Mouse (Mus musculus): ENCODE measurements around the gene Tmem120b. TPM values are rescaled to one million over a fixed set of nuclear protein-coding genes. Genes with fewer than 3 reads are reported as not detected.

Gene Tmem120b
- total and polyA plus RNA-seq, 2 experiments from 2014 or later, result 18.1 to 21.2 TPM

DNA sequence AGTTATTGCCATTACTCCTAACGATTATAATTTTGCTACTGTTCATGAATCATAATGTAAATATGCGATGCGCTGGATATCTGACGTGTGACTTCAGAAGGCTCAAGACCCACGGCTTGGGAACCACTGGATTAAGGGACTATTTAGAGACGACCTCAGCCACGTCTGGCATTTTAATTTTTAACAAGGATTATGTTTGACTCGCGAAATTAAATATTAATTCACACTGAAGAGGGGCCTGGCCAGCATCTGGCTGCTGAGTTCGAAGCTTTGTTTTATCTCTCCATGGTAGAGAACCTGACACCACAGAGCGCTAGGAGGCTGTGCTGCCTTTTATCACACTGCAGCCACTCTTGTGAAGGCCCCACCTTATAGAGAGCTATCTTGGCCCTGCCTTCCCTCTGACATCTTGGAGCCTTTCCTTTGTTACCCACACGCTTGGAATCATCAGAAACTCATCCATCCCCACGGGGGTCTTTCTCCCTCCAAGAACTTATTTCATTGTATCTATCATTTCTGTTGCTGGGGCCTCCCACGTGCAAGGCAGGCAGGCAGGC, 24.9 kb downstream of the Tmem120b start:
- Histone ChIP-seq H3K4me1 (ENCODE audit: insufficient read depth) (no peaks in the 10 kb centered on the region), H3K9me3 (ENCODE audit: low read length) (no peaks in the 10 kb centered on the region), H3K4me2 (ENCODE audit: low read depth) (no peak overlapping the region), H3K4me3 (ENCODE audit: low read depth, low read length) (no peak overlapping the region), H3K9ac (no peak overlapping the region), H3K36me3 (ENCODE audit: insufficient read depth) (no peaks in the 10 kb centered on the region), H3K27ac (ENCODE audit: low read depth, low read length) (no peak overlapping the region), H3K27me3 (ENCODE audit: insufficient read depth, low read length) (no peaks in the 10 kb centered on the region)
- no peak for TF ChIP-seq CTCF (IDR thresholded peaks at IDR 0.05; ENCODE audit: low read depth)
- DNase-seq, result no peak
- 83% methylated on average over 14 of the region's 14 CpGs for WGBS
- ATAC-seq, result no peak

DNA sequence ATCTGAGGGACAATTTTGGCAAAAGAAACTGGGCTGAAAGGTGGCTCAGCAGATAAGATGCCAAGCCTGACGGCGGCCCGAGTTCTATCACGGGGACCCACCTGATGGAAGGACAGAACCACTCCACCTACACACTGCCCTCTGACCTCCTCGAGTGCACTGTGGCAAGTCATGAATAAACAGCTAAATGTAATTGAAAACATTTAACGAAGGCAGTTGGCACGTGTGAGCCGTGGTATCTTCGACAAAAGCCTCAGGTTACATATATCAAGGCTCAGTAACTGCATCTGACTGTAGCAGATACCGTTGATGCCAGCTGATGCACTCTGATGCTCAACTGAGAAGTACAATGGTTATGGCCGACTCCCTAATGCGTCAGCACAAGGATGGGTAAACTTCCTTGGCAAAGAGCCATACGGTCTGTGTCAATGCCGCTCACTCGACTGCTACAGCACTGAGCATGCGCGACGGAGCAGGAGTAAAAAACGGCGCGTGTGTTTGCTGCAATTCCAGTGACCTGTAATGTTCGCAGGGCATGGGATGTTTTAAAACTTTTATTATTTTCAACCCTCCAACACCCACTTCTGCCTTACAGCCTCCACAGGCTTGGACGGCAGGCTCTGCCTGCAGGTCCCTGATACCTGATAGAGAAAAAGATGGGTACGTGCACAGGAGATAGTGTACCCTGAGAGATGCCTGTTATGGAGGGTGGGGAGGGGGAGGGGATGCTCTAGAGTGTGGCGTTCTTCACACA, 26.2 kb downstream of the Tmem120b start:
- Histone ChIP-seq H3K4me3 (ENCODE audit: low read depth, low read length) (no peak overlapping the region), H3K27me3 (ENCODE audit: insufficient read depth, low read length) (no peaks in the 10 kb centered on the region), H3K9me3 (ENCODE audit: low read length) (no peaks in the 10 kb centered on the region), H3K9ac (no peak overlapping the region), H3K4me1 (ENCODE audit: insufficient read depth) (no peaks in the 10 kb centered on the region), H3K36me3 (ENCODE audit: insufficient read depth) (peaks cover 4% of the 10 kb centered on the region), H3K4me2 (ENCODE audit: low read depth) (peak overlapping the region; percentile 17; the same call in 1 of the 2 replicates), H3K27ac (ENCODE audit: low read depth, low read length) (no peak overlapping the region)
- ATAC-seq (no peak), DNase-seq (peak; percentile 55)
- WGBS, result 69% methylated on average over 25 of the region's 25 CpGs
- no peak for TF ChIP-seq CTCF (IDR thresholded peaks at IDR 0.05; ENCODE audit: low read depth)

DNA sequence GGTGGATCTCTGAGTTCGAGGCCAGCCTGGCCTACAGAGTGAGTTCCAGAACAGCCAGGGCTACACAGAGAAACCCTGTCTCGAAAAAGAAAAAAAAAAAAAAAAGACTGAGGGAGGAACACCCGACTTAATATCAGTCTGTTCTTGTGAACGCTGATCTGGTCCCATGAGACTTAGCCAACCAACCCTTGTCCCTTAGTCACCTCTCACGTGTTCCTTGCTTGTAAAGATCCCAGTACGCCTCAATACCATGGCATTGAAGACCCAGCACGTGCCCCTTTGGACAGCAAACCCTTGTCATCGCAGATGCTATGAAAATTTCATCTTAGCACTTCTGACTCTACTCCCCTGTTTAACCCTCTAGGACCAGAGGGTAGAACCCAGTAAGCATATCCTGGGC, 28.1 kb downstream of the Tmem120b start:
- Histone ChIP-seq H3K36me3 (ENCODE audit: insufficient read depth) (peaks cover 10% of the 10 kb centered on the region), H3K9me3 (ENCODE audit: low read length) (no peaks in the 10 kb centered on the region), H3K4me1 (ENCODE audit: insufficient read depth) (no peaks in the 10 kb centered on the region), H3K4me2 (ENCODE audit: low read depth) (no peak overlapping the region), H3K4me3 (ENCODE audit: low read depth, low read length) (no peak overlapping the region), H3K9ac (no peak overlapping the region), H3K27me3 (ENCODE audit: insufficient read depth, low read length) (no peaks in the 10 kb centered on the region), H3K27ac (ENCODE audit: low read depth, low read length) (no peak overlapping the region)
- ATAC-seq, result no peak
- no peak for DNase-seq
- WGBS, result 89% methylated on average over 8 of the region's 8 CpGs
- TF ChIP-seq CTCF (IDR thresholded peaks at IDR 0.05; ENCODE audit: low read depth), result no peak

- ATAC-seq (no peak), DNase-seq (no peak)
- H3K4me3 ChIP-seq (ENCODE audit: low read depth, low read length), result no peak overlapping the region
- H3K4me1 ChIP-seq (ENCODE audit: insufficient read depth), result no peaks in the 10 kb centered on the region
- TF ChIP-seq CTCF (IDR thresholded peaks at IDR 0.05; ENCODE audit: low read depth), result no peak
- no peak overlapping the region for H3K9ac ChIP-seq
- no peak overlapping the region for H3K27ac ChIP-seq (ENCODE audit: low read depth, low read length)
- no peaks in the 10 kb centered on the region for H3K27me3 ChIP-seq (ENCODE audit: insufficient read depth, low read length)
- no peak overlapping the region for H3K4me2 ChIP-seq (ENCODE audit: low read depth)
- no peaks in the 10 kb centered on the region for H3K9me3 ChIP-seq (ENCODE audit: low read length)
- peaks cover 10% of the 10 kb centered on the region for H3K36me3 ChIP-seq (ENCODE audit: insufficient read depth)
- 72% methylated on average over 2 of the region's 2 CpGs for WGBS
Observed at GRCm38 (mm10) chr5:123098487-123098886, 30.3 kb downstream of the Tmem120b start.

- ATAC-seq (no peak), DNase-seq (no peak)
- no peak overlapping the region for H3K4me2 ChIP-seq (ENCODE audit: low read depth)
- TF ChIP-seq CTCF (IDR thresholded peaks at IDR 0.05; ENCODE audit: low read depth), result no peak
- H3K4me3 ChIP-seq (ENCODE audit: low read depth, low read length), result no peak overlapping the region
- H3K9me3 ChIP-seq (ENCODE audit: low read length), result no peaks in the 10 kb centered on the region
- peaks cover 10% of the 10 kb centered on the region for H3K36me3 ChIP-seq (ENCODE audit: insufficient read depth)
- 75% methylated on average over 7 of the region's 7 CpGs for WGBS
- H3K9ac ChIP-seq, result no peak overlapping the region
- H3K4me1 ChIP-seq (ENCODE audit: insufficient read depth), result no peaks in the 10 kb centered on the region
- no peaks in the 10 kb centered on the region for H3K27me3 ChIP-seq (ENCODE audit: insufficient read depth, low read length)
- H3K27ac ChIP-seq (ENCODE audit: low read depth, low read length), result no peak overlapping the region
Observed at GRCm38 (mm10) chr5:123102376-123102775, 34.2 kb downstream of the Tmem120b start.

DNA sequence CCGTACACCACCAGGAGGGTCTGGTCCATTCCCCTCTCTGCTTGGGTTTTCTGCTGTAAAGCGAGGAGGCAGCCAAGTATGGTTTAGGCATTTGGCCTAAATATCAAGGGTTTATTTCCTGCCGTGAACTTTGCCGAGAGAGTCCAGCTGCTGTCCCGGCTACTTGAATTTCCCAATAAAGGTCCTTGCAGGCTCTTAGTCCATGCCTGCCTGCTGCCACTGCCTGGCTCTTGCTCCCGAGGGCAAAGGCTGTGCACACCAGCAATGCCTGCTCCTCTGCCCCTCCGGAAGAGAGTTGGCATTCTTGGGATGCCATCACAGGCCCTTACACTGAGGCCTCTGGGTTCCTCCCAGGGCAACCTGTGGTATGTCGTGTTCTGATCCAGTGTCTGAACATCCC, 35.3 kb downstream of the Tmem120b start:
- Histone ChIP-seq H3K4me3 (ENCODE audit: low read depth, low read length) (no peak overlapping the region), H3K9ac (no peak overlapping the region), H3K36me3 (ENCODE audit: insufficient read depth) (peaks cover 10% of the 10 kb centered on the region), H3K4me2 (ENCODE audit: low read depth) (no peak overlapping the region), H3K27me3 (ENCODE audit: insufficient read depth, low read length) (no peaks in the 10 kb centered on the region), H3K4me1 (ENCODE audit: insufficient read depth) (no peaks in the 10 kb centered on the region), H3K27ac (ENCODE audit: low read depth, low read length) (no peak overlapping the region), H3K9me3 (ENCODE audit: low read length) (no peaks in the 10 kb centered on the region)
- ATAC-seq (no peak), DNase-seq (no peak)
- WGBS, result 77% methylated on average over 8 of the region's 8 CpGs
- TF ChIP-seq CTCF (IDR thresholded peaks at IDR 0.05; ENCODE audit: low read depth), result no peak

GRCm38 (mm10) chr5:123104769-123105168, 36.6 kb downstream of the Tmem120b start:
- Histone ChIP-seq H3K4me3 (ENCODE audit: low read depth, low read length) (no peak overlapping the region), H3K4me2 (ENCODE audit: low read depth) (no peak overlapping the region), H3K9me3 (ENCODE audit: low read length) (no peaks in the 10 kb centered on the region), H3K27ac (ENCODE audit: low read depth, low read length) (no peak overlapping the region), H3K9ac (no peak overlapping the region), H3K36me3 (ENCODE audit: insufficient read depth) (peaks cover 3% of the 10 kb centered on the region), H3K4me1 (ENCODE audit: insufficient read depth) (no peaks in the 10 kb centered on the region), H3K27me3 (ENCODE audit: insufficient read depth, low read length) (no peaks in the 10 kb centered on the region)
- no peak for TF ChIP-seq CTCF (IDR thresholded peaks at IDR 0.05; ENCODE audit: low read depth)
- DNase-seq, result no peak
- ATAC-seq, result no peak
- 86% methylated on average over 6 of the region's 6 CpGs for WGBS

Data from forebrain, postnatal 0 days (tissue).